Mouse (Mus musculus): ENCODE results near the gene Plcl2.
"Not testable (repeated sequence)": the region's sequence is repeated elsewhere in the genome, so short reads cannot be mapped to it uniquely, and the experiment has no call there.

The Plcl2 gene

DNA sequence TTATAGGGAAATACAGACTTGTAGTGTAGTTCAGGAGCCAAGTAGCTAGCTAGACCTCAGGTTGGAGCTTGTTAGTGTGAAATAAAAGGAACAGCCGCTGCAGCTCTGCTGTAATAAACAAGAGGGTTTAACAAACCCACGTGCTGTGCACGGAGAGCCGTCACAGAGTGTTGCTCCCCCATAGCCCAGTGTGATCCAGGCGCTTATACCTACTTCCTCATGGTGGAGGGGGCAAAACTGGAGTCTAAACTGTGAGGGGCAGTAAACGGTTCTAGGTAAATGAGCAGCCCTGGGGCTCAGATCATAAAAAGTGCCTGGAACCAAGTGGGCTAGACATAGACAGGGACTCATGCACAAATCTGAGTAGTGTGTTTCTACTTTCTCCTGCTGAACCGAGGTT lies 165.4 kb downstream of the Plcl2 start:
- DNase-seq (ENCODE audit: low spot score in 2 of 2), result no peak

- DNase-seq (ENCODE audit: low spot score in 2 of 2), result no peak
Measured at GRCm38 (mm10) chr17:50675231-50675630, 166.0 kb downstream of the Plcl2 start.

- no peak for DNase-seq (ENCODE audit: low spot score in 2 of 2)
Measured at GRCm38 (mm10) chr17:50677334-50677733, 168.1 kb downstream of the Plcl2 start.

DNA sequence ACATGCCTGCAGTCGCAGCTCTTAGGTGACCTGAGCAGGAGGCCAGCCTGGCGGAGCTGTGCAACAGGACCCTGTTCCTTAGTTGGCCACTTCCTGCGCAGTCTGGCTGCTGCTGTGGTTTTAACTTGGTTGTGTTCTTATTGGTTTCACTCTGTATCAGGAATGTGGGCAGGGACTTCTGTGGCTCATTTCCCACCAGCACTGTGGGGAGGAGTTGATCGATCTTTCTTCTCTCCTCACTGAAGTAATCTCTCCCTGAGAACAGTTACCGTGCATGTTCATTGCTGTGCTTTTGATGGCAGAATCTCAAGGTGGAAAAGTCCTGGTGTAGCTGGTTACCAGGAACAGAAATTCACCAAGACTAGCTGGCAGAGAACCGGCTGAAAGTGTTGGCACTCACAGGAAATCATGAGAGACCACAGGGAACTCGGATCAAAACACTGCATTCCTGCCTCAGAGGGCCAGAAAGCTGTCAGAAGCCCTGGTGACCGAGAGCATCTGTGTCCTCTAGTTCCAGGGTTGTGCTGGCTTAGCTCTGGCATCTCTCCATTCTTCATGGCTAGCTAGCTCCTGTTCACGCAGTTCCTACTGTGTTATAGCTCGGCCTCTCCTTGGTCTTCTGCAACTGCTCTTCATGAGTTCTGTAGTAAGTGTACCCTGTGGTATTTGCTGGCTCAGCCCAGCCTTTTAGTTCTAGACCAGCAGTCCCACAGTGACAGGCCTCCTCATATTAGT lies 168.9 kb downstream of the Plcl2 start:
- no peak for DNase-seq (ENCODE audit: low spot score in 2 of 2)

DNA sequence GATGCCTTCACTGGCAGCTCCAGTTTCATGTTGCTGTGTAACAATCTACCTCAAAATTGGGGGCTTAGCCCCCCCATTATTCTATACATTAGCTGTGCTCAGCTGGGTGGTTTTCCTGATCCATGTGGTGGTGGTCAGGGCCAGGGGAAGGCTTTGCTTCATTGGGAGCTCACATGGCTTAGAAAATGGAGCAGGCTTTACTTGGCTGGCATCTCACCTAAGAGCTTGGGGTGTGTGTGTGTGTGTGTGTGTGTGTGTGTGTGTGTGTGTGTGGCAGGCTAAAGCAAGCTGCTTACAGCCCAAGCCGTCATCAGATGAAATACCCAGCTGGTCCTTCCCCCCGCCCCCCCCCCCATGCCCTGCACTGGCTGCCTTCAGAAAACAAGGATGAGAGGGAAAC lies 169.5 kb downstream of the Plcl2 start:
- DNase-seq (ENCODE audit: low spot score in 2 of 2), result no peak

- no peak for DNase-seq (ENCODE audit: low spot score in 2 of 2)
Measured at GRCm38 (mm10) chr17:50679613-50680534, 170.7 kb downstream of the Plcl2 start.

DNA sequence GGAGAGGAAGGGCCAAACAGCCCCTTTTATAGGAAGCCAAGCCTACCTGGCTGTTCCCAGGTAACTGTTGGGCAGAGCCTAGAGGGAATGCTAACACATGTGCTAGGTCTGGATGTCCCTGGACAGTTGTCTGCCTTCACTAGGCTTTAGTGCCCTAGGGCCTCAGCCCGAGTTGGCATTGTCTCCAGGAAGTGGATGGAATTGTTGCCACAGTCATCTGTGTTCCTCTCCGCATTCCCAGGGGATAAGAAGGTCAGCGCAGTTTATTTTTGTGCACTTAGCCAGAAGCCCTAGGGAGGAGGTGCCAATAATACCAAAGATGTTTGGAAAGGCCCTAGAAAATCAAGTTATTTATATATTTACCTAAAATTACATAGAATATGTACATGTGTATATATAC lies 173.5 kb downstream of the Plcl2 start:
- no peak for DNase-seq (ENCODE audit: low spot score in 2 of 2)

- no peak for DNase-seq (ENCODE audit: low spot score in 2 of 2)
Measured at GRCm38 (mm10) chr17:50684960-50685645, 175.9 kb downstream of the Plcl2 start.

GRCm38 (mm10) chr17:50687670-50688069 lies 178.5 kb downstream of the Plcl2 start:
- no peak for DNase-seq (ENCODE audit: low spot score in 2 of 2)

DNA sequence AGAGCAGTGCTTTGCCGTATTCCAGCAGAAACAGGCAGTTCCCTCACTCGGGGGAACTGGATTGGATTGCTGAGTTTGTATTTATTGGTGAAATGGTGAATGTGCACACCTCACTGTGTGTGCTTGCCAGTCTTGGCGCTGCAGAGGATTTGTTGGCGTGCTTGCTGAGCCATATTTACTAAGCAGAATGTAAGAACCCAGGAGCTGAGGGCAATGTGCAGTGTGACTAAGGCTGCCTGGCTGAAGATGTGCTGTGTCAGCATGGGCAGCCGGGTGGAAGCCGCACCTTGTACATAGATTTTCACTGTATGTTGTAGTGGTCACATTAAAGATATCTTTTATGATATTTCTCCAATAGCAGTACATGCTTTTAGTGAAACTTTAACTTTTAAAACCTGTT lies 178.9 kb downstream of the Plcl2 start:
- no peak for DNase-seq (ENCODE audit: low spot score in 2 of 2)

DNA sequence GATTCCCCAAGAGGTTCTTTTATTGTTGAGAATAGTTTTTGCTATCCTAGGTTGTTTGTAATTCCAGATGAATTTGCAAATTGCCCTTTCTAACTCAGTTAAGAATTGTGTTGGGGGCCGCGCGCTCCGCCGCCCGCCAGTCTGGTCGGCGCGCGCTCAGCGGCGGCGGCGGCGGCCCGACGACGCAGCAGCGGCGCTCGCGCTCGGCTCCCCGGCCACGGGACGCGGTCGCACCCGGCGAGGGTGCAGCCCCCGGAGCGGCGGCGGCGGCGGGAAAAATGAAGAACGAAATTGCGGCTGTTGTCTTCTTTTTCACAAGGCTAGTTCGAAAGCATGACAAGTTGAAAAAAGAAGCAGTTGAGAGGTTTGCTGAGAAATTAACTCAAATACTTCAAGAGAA lies 189.2 kb downstream of the Plcl2 start:
- DNase-seq (ENCODE audit: low spot score in 2 of 2), result not testable (repeated sequence)

GRCm38 (mm10) chr17:50710497-50711222 lies 201.5 kb downstream of the Plcl2 start:
- DNase-seq (ENCODE audit: low spot score in 2 of 2), result no peak

GRCm38 (mm10) chr17:50717586-50717985 lies 208.4 kb downstream of the Plcl2 start:
- DNase-seq (ENCODE audit: low spot score in 2 of 2), result no peak

DNA sequence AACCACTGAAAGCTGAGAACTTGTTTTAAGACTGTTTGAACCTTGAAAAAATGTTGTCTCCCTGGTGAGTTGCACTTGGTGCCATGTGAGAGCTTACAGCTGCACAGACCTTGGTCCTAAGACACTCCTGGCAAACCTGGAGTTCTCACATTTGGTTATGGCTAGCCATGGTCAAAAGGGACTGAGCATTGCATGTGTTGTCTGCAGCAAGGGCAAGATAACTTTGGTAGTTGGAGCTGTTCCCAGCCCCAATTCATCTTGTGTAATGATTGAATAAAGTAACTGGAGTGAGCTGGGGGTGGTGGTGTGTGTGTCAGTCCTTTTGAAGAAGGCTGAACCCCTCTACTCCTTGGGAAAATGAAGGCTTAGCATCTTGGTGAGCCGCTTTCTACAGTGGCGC lies 215.2 kb downstream of the Plcl2 start:
- no peak for DNase-seq (ENCODE audit: low spot score in 2 of 2)

DNA sequence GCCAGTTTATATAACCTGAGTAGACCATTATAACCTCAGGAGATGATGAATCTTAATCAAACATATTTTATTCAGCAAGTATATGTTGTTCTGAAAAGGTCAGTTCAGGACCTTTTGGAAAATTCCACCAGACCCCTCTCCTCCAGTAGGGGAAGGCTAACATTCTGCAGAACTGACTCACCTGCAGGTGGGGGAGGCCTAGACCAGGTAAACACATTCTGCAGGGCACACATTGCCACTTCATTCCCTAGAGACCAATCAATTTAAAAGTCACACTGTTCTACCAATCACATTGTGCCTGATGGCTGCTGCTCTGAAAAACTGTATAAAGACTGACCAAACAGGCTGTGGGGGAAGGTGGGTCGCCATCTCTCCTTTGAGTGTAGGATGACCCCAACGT lies 217.1 kb downstream of the Plcl2 start:
- DNase-seq (ENCODE audit: low spot score in 2 of 2), result no peak

- no peak for DNase-seq (ENCODE audit: low spot score in 2 of 2)
Measured at GRCm38 (mm10) chr17:50729031-50729430, 219.8 kb downstream of the Plcl2 start.

GRCm38 (mm10) chr17:50729577-50729976 lies 220.4 kb downstream of the Plcl2 start:
- DNase-seq (ENCODE audit: low spot score in 2 of 2), result no peak

GRCm38 (mm10) chr17:50730896-50731295 lies 221.7 kb downstream of the Plcl2 start:
- no peak for DNase-seq (ENCODE audit: low spot score in 2 of 2)

DNA sequence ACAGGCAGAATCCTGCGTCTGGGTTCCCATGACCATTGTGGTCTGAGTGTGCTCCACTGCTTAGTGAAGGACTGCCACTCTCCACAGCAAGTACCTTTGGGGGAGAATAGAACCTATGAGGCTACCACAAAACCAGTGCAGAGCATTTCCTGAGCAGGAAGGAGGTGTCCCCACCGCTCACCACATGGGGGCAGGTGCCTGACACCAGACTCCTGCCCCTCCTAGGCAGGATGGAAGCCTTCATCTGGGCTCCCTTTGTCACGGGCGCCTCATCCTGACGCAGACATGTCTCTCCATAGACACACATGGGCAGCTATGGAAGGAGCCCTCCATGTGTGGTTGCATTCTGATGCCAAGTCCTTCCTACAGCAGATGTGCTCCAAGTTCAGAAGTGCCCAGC lies 222.7 kb downstream of the Plcl2 start:
- no peak for DNase-seq (ENCODE audit: low spot score in 2 of 2)

DNA sequence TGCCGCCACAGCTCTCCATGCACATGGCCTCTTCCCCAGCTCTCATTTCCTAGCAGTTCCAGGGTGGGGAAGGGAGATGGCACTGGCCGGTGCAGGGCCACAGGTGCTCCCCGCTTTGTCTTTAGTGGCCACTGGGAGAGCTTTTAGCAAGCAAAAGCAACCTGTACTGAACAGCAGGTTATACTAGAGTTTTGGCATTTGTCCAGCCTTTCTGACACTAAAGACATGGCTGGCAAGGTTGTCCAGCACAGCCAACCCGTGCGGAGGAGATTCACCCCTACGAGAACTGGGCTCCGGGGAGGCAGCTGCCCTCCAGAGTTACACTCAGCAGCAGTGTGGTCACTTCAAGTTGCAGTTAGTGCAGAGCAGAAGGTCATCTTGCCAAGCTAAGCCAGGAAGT lies 224.2 kb downstream of the Plcl2 start:
- no peak for DNase-seq (ENCODE audit: low spot score in 2 of 2)

DNA sequence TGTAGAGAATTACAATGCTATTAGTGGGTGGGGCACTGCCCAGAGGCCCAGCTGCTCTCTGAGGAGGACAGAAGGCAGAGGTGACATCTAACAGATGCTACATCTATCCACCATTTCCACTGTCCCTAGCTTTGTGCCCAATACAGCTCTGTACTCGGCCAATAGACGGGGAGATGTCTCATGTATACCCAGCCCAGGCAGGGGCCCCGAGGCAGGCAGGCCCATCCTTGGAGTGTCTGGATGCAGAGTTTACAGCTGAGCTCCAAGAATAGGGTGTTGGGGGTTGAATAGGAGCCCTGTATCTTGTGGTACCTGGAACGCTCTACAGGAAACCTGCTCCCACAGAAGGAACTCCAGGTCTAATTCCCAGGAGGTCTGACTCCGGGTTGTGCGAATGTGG lies 225.6 kb downstream of the Plcl2 start:
- DNase-seq (ENCODE audit: low spot score in 2 of 2), result no peak

Data from right cerebral cortex, postnatal 36 days (tissue).